Mouse (Mus musculus): ENCODE measurements around the gene Tbcc.
A peak's percentile ranks its signal among the peaks of the same experiment; 100 is the strongest.

- no peak for TF ChIP-seq CTCF (IDR thresholded peaks at IDR 0.05; ENCODE audit: borderline replicate concordance, insufficient read depth, low read length)
- peak; percentile 75 for TF ChIP-seq POLR2A (IDR thresholded peaks at IDR 0.05; ENCODE audit: low read depth, low read length)
Observed at GRCm38 (mm10) chr17:46889450-46890084, 917 bp upstream of the Tbcc start.

Data from embryonic fibroblast, embryonic 13.5 days (primary cell).